Comparison of ENCODE assay signal across 9 mouse cellular contexts in the genomic region with DNA sequence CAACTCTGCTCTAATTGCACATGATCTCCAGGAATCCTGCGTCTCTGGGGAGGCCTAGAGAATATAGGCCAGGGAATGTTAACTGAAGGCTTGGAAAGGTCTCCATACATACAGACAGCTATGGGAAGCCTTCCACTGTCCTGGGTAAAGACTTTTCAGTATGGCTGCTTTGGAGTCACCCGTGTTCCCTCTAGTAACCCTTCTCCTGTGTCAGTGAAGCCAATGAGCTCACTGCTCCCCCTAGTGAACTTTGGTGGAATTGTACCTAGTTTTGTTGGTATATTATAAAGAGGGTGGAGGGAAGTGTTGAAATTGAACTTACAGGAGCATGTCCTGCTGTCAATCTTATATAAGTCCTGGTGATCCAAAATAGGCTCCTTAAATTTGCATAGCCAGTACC.
DNase-seq lines count a peak whose midpoint lies in the region; ATAC-seq and TF ChIP-seq lines count a peak whose summit lies in the region.
"Had no signal": no experiment of that assay in that cellular context is flagged by ENCODE, and none has a peak within 500 bp of the region (broad histone marks: within the 10 kb centered on the region; RNA-seq: fewer than 3 reads in every experiment).

No protein-coding gene starts in this region.

- H3K4me3 ChIP-seq in hindbrain, postnatal 0 days (ENCODE audit: low read length), result no peak overlapping the region
- no peak overlapping the region for H3K4me3 ChIP-seq in hindbrain, embryonic 13.5 days
- H3K4me3 ChIP-seq in E14TG2a.4 (replicated peaks; ENCODE audit: low read length), result no peak overlapping the region
- H3K4me3 ChIP-seq: limb, embryonic 15.5 days had no signal

- intact Hi-C loops in heart, postnatal 10 days (cut with DNase I), result loop anchor here (5.0 to 10.0 kb wide), 2 partner anchors 956 to 1043 kb away; no protein-coding TSS in a partner anchor

- no peak overlapping the region for H3K9ac ChIP-seq in hindbrain, postnatal 0 days (replicated peaks; ENCODE audit: low read length)
- no peak overlapping the region for H3K9ac ChIP-seq in hindbrain, embryonic 13.5 days
- H3K9ac ChIP-seq: limb, embryonic 15.5 days had no signal

- 0 out of 2 replicates have a peak, but pooled peaks have one; percentile 27 for ATAC-seq in hindbrain, postnatal 0 days
- no peak for ATAC-seq in hindbrain, embryonic 13.5 days (ENCODE audit: low FRiP score)

- no peak overlapping the region for H3K4me2 ChIP-seq in hindbrain, postnatal 0 days (ENCODE audit: low read depth, low read length)
- no peak overlapping the region for H3K4me2 ChIP-seq in hindbrain, embryonic 13.5 days
- H3K4me2 ChIP-seq: limb, embryonic 15.5 days had no signal

- H3K9me3 ChIP-seq in hindbrain, postnatal 0 days (ENCODE audit: low read length), result no peaks in the 10 kb centered on the region
- no peaks in the 10 kb centered on the region for H3K9me3 ChIP-seq in hindbrain, embryonic 13.5 days
- H3K9me3 ChIP-seq in E14TG2a.4 (ENCODE audit: low read length), result no peaks in the 10 kb centered on the region
- H3K9me3 ChIP-seq: limb, embryonic 15.5 days had no signal

- peak; percentile 65 for TF ChIP-seq CTCF in hindbrain, postnatal 0 days (IDR thresholded peaks at IDR 0.05; ENCODE audit: low read depth)
- TF ChIP-seq CTCF in E14TG2a.4 (conservative IDR thresholded peaks at IDR 0.05; ENCODE audit: low read length), result peak; percentile 87
- TF ChIP-seq CTCF in brain, embryonic 14.5 days (IDR thresholded peaks at IDR 0.05; ENCODE audit: borderline replicate concordance, extremely low read depth, insufficient read depth, insufficient read length), result peak; percentile 48; the same call in 1 of the 2 replicates

- H3K27me3 ChIP-seq in hindbrain, postnatal 0 days (ENCODE audit: insufficient read depth, low read length), result no peaks in the 10 kb centered on the region
- no peaks in the 10 kb centered on the region for H3K27me3 ChIP-seq in hindbrain, embryonic 13.5 days
- H3K27me3 ChIP-seq in E14TG2a.4 (ENCODE audit: insufficient read depth, low read length), result no peaks in the 10 kb centered on the region
- H3K27me3 ChIP-seq: limb, embryonic 15.5 days had no signal

- H3K36me3 ChIP-seq in hindbrain, postnatal 0 days (ENCODE audit: insufficient read depth, low read length), result no peaks in the 10 kb centered on the region
- no peaks in the 10 kb centered on the region for H3K36me3 ChIP-seq in hindbrain, embryonic 13.5 days
- no peaks in the 10 kb centered on the region for H3K36me3 ChIP-seq in E14TG2a.4 (ENCODE audit: insufficient read depth, low read length)
- H3K36me3 ChIP-seq: limb, embryonic 15.5 days had no signal

- DNase-seq in hindbrain, postnatal 0 days (ENCODE audit: low spot score), result peak; percentile 60
- DNase-seq in brain, embryonic 14.5 days (ENCODE audit: low read depth), result peak; percentile 41
- peak; percentile 58 to 75 for DNase-seq in heart, postnatal 10 days
- DNase-seq in lung, postnatal 36 days, result peak; percentile 83
- no peak for DNase-seq in urinary bladder, adult 2 months (ENCODE audit: low spot score)
- no peak for DNase-seq in layer of hippocampus, postnatal 25 days (ENCODE audit: extremely low spot score in 1 of 2, low spot score in 1 of 2)

- no peaks in the 10 kb centered on the region for H3K4me1 ChIP-seq in hindbrain, postnatal 0 days (ENCODE audit: insufficient read depth, low read length)
- H3K4me1 ChIP-seq in hindbrain, embryonic 13.5 days (replicated peaks), result no peaks in the 10 kb centered on the region; the same call in 1 of the 2 replicates
- no peaks in the 10 kb centered on the region for H3K4me1 ChIP-seq in E14TG2a.4 (replicated peaks; ENCODE audit: low read depth, low read length)
- H3K4me1 ChIP-seq: limb, embryonic 15.5 days had no signal

- H3K27ac ChIP-seq in hindbrain, postnatal 0 days, result no peak overlapping the region
- no peak overlapping the region for H3K27ac ChIP-seq in hindbrain, embryonic 13.5 days
- H3K27ac ChIP-seq: limb, embryonic 15.5 days had no signal

- WGBS in hindbrain, postnatal 0 days, result 56% methylated on average over 2 of the region's 2 CpGs
- WGBS in hindbrain, embryonic 13.5 days, result 64% methylated on average over 2 of the region's 2 CpGs

- no peak for TF ChIP-seq POLR2A in brain, embryonic 14.5 days (IDR thresholded peaks at IDR 0.05; ENCODE audit: borderline replicate concordance, extremely low read depth, insufficient read depth, insufficient read length, poor library complexity, severe bottlenecking)

Comparison
In these comparisons a context has a peak if more than half of its experiments do, and no peak if none do; other contexts are left out.
1. DNase-seq: peak in hindbrain, postnatal 0 days (single experiment), brain, embryonic 14.5 days (single experiment), heart, postnatal 10 days (2 of 2) and lung, postnatal 36 days (single experiment); none in urinary bladder, adult 2 months (single experiment) and layer of hippocampus, postnatal 25 days (0 of 2).
2. Peak in every context shown above with its lines, with median percentiles within 50 percentile points of each other: CTCF ChIP-seq.